Mouse (Mus musculus): ENCODE results near the gene Uba6. TPM values are rescaled to one million over a fixed set of nuclear protein-coding genes. Genes with fewer than 3 reads are reported as not detected.

Gene Uba6
- polyA plus RNA-seq, 1 experiment from 2014 or later: 14.1 TPM

- no peaks in the 10 kb centered on the region for H3K9me3 ChIP-seq
- H3K36me3 ChIP-seq: no peaks in the 10 kb centered on the region
- no peak for ATAC-seq (ENCODE audit: low FRiP score)
Observed at GRCm38 (mm10) chr5:86068451-86068850, 104.2 kb downstream of the Uba6 start.

GRCm38 (mm10) chr5:86066551-86066929 lies 106.1 kb downstream of the Uba6 start:
- peak; percentile 51 for ATAC-seq (ENCODE audit: low FRiP score)
- Histone ChIP-seq H3K36me3 (no peaks in the 10 kb centered on the region), H3K27me3 (no peaks in the 10 kb centered on the region), H3K4me3 (peak overlapping the region; percentile 77), H3K9me3 (no peaks in the 10 kb centered on the region), H3K27ac (peak overlapping the region; percentile 69), H3K4me2 (peak overlapping the region; percentile 64), H3K9ac (peak overlapping the region; percentile 58), H3K4me1 (replicated peaks) (peaks cover 24% of the 10 kb centered on the region)
- under 1% methylated on average over 17 of the region's 17 CpGs for WGBS

More at GRCm38 (mm10) chr5:86068451-86068850, 104.2 kb downstream of the Uba6 start:
- H3K4me2 ChIP-seq: no peak overlapping the region
- H3K4me3 ChIP-seq: no peak overlapping the region
- no peak overlapping the region for H3K27ac ChIP-seq
- H3K4me1 ChIP-seq (replicated peaks): peaks cover 20% of the 10 kb centered on the region
- H3K27me3 ChIP-seq: no peaks in the 10 kb centered on the region
- WGBS: 78% methylated on average over 3 of the region's 3 CpGs
- no peak overlapping the region for H3K9ac ChIP-seq

- ATAC-seq (ENCODE audit: low FRiP score): peak; percentile 77
- Histone ChIP-seq H3K9me3 (no peaks in the 10 kb centered on the region), H3K27ac (peak overlapping the region; percentile 69), H3K36me3 (no peaks in the 10 kb centered on the region), H3K4me3 (peak overlapping the region; percentile 77), H3K9ac (peak overlapping the region; percentile 58), H3K27me3 (no peaks in the 10 kb centered on the region), H3K4me2 (peak overlapping the region; percentile 64), H3K4me1 (replicated peaks) (peaks cover 24% of the 10 kb centered on the region)
- 2% methylated on average over 17 of the region's 17 CpGs for WGBS
Observed at GRCm38 (mm10) chr5:86065876-86066550, 106.6 kb downstream of the Uba6 start.

- Histone ChIP-seq H3K4me1 (replicated peaks) (peaks cover 24% of the 10 kb centered on the region), H3K4me2 (peak within 1 kb of the TSS; percentile 64), H3K27ac (peak within 1 kb of the TSS; percentile 90), H3K9me3 (no peaks in the 10 kb centered on the region), H3K9ac (peak within 1 kb of the TSS; percentile 85), H3K36me3 (no peaks in the 10 kb centered on the region), H3K27me3 (no peaks in the 10 kb centered on the region), H3K4me3 (peak within 1 kb of the TSS; percentile 77)
- under 1% methylated on average over 59 of the region's 60 CpGs for WGBS
- peak; percentile 95 for ATAC-seq (ENCODE audit: low FRiP score)
Observed at GRCm38 (mm10) chr5:86065101-86065875, 107.3 kb downstream of the Uba6 start, which contains the start of gene Cenpc1. Cenpc1 (minus strand) TSS chr5:86065583.

GRCm38 (mm10) chr5:86063501-86063900 lies 109.1 kb downstream of the Uba6 start:
- Histone ChIP-seq H3K4me1 (replicated peaks) (peaks cover 24% of the 10 kb centered on the region), H3K9ac (no peak overlapping the region), H3K36me3 (no peaks in the 10 kb centered on the region; the same call in 1 of the 2 replicates), H3K4me3 (no peak overlapping the region), H3K9me3 (no peaks in the 10 kb centered on the region), H3K4me2 (peak overlapping the region; percentile 64), H3K27ac (no peak overlapping the region), H3K27me3 (no peaks in the 10 kb centered on the region)
- no peak for ATAC-seq (ENCODE audit: low FRiP score)
- 97% methylated on average over 1 of the region's 1 CpGs for WGBS

Other genes starting within 250 kb of the Uba6 start
- 38.0 and 40.4 TPM in 2 replicates for gene Cenpc1, start 107.2 kb downstream of the Uba6 start, polyA plus RNA-seq (2015; fragmentation: Nextera tagmentation; extraction: Ambion mirVana)
- gene Stap1, start 101.1 kb downstream of the Uba6 start, polyA plus RNA-seq (2015; fragmentation: Nextera tagmentation; extraction: Ambion mirVana): 0.32 and 0.38 TPM in 2 replicates
- not detected in 2 replicates for gene Gnrhr, start 25.1 kb upstream of the Uba6 start, polyA plus RNA-seq (2015; fragmentation: Nextera tagmentation; extraction: Ambion mirVana)
- not detected in 2 replicates for gene Tmprss11c, start 116.5 kb upstream of the Uba6 start, polyA plus RNA-seq (2015; fragmentation: Nextera tagmentation; extraction: Ambion mirVana)
- gene Tmprss11d, start 200.6 kb upstream of the Uba6 start, polyA plus RNA-seq (2015; fragmentation: Nextera tagmentation; extraction: Ambion mirVana): not detected in 2 replicates